Mouse (Mus musculus) lung, adult 2 months (tissue): ENCODE data around the gene Cntnap2. TPM values are rescaled to one million over a fixed set of nuclear protein-coding genes. Genes with fewer than 3 reads are reported as not detected.

Experiments
- DNase-seq: peaks from one replicate; pipeline ENCODE4 v3.0.0; 2022
- H3K4me1 ChIP-seq: fragments of 200-500 bp; 2 replicates; pipeline ENCODE4 v1.6.1; 2011; ENCODE audit warnings: low read length; ENCODE audit not compliant: control insufficient read depth, insufficient read depth
- H3K4me3 ChIP-seq: fragments of 200-500 bp; replicated peaks from 2 replicates; pipeline ENCODE3; 2011; ENCODE audit warnings: low read depth, mild to moderate bottlenecking, control low read depth, low read length; ENCODE audit errors: extremely low read depth
- CTCF ChIP-seq: fragments of 200-500 bp; IDR thresholded peaks from 2 replicates; pipeline ENCODE4 v1.5.1; 2011; ENCODE audit warnings: mild to moderate bottlenecking, low read length, control low read depth; ENCODE audit not compliant: insufficient read depth
- POLR2A ChIP-seq: fragments of 200-500 bp; IDR thresholded peaks from 2 replicates; pipeline ENCODE4 v1.6.1; 2011; ENCODE audit warnings: low read depth, mild to moderate bottlenecking, control low read depth, low read length, borderline replicate concordance; ENCODE audit errors: extremely low read depth
- WGBS: fragments of 180-500 bp; shearing (Covaris S2); methylation state at CpG from one replicate; pipeline ENCODE4 v1.1.7; 2018; 5-methylcytosine and 5-hydroxymethylcytosine counted together
- polyA plus RNA-seq: library from polyadenylated mRNA; depleted of rRNA; stranded (reverse); fragments of >200 nt; gene quantifications from 2 replicates; pipeline ENCODE4 v1.2.3, GENCODE M21; 2012

Gene Cntnap2
- polyA plus RNA-seq, 1 experiment: not detected

DNA sequence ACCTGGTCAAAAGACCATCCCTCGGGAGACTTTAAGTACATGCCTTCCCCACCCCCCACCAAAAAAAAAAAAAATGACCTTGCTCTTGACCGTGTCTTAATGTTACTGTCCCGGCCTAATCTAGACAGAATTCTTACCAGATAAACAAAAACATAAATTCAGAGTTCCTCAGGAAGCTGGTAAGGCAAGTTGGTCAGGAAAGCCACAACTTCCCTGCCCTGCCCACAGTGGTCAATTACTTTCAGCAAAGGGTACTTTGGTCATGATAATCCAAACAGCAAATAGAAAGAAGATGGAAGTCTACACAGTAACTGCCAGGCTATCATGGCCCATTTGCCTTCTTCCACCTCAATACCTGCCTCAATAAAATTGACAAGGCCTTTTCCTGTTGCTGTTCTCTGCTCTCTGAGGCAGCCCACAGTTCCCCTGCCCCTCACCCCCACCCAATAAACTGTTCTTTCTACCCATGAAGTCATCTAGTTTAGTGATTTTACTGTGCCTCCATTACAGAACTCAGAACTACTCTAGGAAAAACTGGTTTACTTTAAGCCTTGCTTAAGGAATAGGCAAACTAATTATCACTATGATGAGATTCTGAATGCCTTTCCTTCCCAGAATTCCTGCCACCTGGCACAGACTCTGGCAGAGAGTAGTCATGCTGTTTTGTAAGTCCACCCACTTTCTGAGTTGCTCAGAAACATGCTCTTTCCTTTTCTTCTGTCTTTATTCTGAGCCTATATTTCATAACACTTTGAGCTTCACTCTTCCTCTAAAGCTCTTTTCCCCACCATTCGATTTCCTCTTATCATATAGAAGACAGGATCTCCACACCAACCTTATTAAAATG lies 1743.3 kb downstream of the Cntnap2 start:
- no peaks in the 10 kb centered on the region for H3K4me1 ChIP-seq
- no peak overlapping the region for H3K4me3 ChIP-seq
- DNase-seq: no peak
- TF ChIP-seq CTCF: no peak
- no peak for TF ChIP-seq POLR2A
- WGBS: 45% methylated on average over 4 of the region's 4 CpGs

DNA sequence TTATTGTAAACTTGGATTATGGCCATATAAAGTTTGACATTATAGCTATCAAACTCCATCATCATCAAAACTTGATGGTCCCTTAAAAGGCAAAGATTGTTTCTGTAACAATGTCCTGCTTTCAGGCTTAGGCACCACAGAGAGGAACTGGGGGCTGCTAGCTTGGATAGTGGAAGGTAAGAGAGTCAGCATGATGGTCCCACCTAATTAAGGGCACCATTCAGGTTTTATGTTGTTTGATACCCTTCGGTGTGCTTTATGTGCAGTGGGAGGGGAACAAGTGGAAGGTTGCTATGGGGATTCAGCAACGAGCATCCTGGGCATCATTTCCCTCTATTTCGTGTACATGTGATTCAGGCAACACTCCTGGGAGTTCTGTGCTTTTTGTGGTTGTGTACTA lies 1797.5 kb downstream of the Cntnap2 start:
- Histone ChIP-seq H3K4me1 (no peaks in the 10 kb centered on the region), H3K4me3 (no peak overlapping the region)
- 64% methylated on average over 3 of the region's 3 CpGs for WGBS
- TF ChIP-seq POLR2A: no peak
- TF ChIP-seq CTCF: no peak
- no peak for DNase-seq

DNA sequence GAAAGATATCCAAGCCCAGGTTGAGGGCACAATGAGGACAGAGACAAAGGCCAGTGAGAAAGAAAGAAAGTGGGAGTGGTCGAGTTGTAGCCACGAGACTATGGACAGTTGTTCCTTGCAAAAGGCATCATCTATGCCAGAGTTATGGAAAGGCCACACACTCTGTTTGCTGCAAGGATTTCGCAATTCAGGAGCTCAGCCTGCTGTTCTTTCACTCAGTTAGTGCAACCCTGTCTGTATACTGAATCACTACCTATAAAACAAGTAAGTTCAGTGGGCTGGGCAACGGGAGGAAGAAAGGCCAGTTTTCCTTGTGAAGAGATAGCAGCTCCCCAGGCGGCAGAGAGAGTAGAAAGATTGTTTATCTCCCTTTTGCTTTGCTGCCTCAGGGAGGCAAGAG lies 1801.9 kb downstream of the Cntnap2 start:
- TF ChIP-seq POLR2A: no peak
- TF ChIP-seq CTCF: no peak
- no peak for DNase-seq
- no peaks in the 10 kb centered on the region for H3K4me1 ChIP-seq
- no peak overlapping the region for H3K4me3 ChIP-seq
- WGBS: 29% methylated on average over 5 of the region's 5 CpGs

DNA sequence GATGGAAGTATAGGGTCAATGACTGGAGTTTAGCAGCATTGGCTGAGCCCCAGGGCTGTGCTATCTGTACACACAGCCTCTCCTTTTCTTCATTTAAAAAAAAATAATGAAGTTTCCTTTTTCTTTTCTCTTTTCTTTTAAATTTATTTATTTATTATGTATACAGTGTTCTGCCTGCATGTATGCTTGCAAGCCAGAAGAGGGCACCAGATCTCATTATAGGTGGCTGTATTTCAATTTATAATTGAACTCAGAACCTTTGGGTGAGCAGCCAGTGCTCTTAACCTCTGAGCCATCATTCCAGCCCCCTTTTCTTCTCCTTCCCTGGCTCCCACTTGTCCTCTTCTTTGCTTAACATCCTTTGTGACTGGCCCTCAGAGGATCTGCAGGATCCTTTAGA lies 1807.2 kb downstream of the Cntnap2 start:
- TF ChIP-seq POLR2A (no peak), CTCF (no peak)
- H3K4me1 ChIP-seq: no peaks in the 10 kb centered on the region
- no peak overlapping the region for H3K4me3 ChIP-seq
- no peak for DNase-seq

DNA sequence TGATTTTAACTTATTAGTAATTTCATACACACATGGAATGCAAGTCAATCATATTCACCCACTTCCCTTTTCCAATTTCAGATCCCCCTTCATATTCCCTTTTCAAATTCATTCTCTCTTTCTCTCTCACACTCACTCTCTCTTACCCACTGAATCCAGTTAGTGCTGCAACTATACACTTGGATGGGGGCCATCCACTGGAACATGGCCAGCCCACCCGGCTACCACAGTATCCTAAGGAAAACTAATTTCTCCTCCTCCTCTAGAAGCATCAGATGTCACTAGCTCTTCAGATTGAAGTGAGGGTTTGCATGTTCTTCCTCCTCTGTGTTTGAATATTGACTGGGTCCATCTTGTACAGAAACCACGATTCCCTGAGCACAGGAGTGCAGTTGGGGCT lies 1827.1 kb downstream of the Cntnap2 start:
- no peak for DNase-seq
- TF ChIP-seq POLR2A (no peak), CTCF (no peak)
- 51% methylated on average over 2 of the region's 2 CpGs for WGBS

DNA sequence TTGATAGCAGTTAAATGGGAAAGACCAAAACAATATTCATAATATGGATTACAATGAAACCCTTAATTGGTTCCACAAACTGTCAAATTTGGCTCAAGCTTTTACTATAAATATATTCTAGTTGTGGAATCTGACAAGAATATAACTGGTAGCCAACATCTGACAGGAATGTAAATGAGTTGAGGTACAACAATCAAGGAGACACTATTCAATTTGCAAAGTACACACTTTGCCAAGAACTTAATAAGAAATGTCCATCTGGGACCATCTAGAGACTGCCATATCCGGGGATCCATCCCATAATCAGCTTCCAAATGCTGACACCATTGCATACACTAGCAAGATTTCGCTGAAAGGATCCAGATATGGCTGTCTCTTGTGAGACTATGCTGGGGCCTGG lies 1850.0 kb downstream of the Cntnap2 start:
- DNase-seq: no peak
- TF ChIP-seq CTCF: no peak
- TF ChIP-seq POLR2A: no peak
- no peaks in the 10 kb centered on the region for H3K4me1 ChIP-seq
- 56% methylated on average over 2 of the region's 2 CpGs for WGBS
- no peak overlapping the region for H3K4me3 ChIP-seq

More for the DNA sequence above, 1827.1 kb downstream of the Cntnap2 start:
- Histone ChIP-seq H3K4me1 (no peaks in the 10 kb centered on the region), H3K4me3 (no peak overlapping the region)

DNA sequence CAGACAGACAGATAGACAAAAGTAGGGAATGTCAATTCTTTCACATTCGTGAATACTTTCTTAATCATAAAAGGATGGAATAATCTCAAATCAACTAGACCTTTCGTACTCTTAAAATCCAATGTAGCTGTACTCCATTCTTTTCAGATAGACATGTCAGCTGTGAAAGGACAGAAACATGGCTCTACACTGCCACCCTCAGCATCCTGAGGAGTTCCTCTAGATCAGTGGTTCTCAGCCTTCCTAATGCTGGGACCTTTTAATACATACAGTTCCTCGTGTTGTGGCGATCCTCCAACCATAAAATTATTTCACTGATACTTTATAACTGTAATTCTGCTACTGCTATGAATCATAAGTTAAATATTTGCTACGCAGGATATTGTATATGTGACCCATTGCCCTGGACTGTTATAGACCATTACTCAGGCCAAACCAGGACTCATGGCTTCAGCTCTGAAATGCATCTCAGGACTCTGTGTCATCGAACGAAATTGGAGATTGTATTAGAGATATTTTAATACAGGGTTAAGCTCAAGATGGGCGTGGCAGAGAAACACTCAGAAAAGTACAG lies 1859.6 kb downstream of the Cntnap2 start:
- 67% methylated on average over 8 of the region's 8 CpGs for WGBS
- TF ChIP-seq CTCF: no peak
- H3K4me3 ChIP-seq: no peak overlapping the region
- no peak for DNase-seq
- no peaks in the 10 kb centered on the region for H3K4me1 ChIP-seq

DNA sequence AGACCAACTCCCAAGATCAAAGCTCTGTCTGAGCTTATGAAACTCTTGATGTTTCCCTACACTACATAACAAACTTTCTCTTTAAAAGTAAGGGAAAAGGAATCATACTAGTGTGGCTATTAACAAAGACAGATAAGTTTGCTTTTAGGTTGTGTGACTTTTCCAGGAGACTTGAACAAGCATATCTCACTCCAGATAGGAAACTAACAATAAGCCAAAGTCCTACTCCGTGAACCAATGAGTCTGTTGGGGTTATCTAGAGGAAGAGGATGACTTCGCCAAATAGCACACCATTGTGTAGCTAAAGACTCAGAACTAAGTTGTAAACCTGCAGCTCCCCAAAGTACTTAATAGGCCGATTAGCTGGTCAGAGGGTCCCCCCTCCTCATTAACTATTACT lies 1860.8 kb downstream of the Cntnap2 start:
- no peak for DNase-seq
- H3K4me3 ChIP-seq: no peak overlapping the region
- TF ChIP-seq POLR2A: no peak
- no peak for TF ChIP-seq CTCF
- H3K4me1 ChIP-seq: no peaks in the 10 kb centered on the region
- WGBS: 71% methylated on average over 3 of the region's 3 CpGs

DNA sequence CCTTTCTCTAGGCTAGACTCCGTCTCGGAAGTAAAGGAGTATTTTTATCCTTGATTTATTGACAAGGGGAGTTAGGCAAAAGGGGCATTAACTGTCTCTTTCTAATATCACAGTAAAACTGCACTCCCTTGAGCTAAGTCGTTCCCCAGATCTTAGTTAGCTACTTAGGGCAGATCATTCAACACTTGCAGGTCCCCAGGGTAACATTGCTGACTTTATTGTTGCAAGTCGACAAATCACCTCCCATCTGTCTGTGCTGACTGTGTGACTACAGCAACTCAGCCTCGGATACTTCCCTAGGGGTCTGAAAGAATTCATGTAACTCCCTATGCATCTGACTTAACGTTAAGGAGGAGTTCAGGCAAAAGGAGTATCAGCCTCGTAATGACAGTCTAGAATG lies 1865.6 kb downstream of the Cntnap2 start:
- Histone ChIP-seq H3K4me3 (no peak overlapping the region), H3K4me1 (no peaks in the 10 kb centered on the region)
- no peak for DNase-seq
- 47% methylated on average over 7 of the region's 7 CpGs for WGBS
- TF ChIP-seq POLR2A (no peak), CTCF (no peak)

DNA sequence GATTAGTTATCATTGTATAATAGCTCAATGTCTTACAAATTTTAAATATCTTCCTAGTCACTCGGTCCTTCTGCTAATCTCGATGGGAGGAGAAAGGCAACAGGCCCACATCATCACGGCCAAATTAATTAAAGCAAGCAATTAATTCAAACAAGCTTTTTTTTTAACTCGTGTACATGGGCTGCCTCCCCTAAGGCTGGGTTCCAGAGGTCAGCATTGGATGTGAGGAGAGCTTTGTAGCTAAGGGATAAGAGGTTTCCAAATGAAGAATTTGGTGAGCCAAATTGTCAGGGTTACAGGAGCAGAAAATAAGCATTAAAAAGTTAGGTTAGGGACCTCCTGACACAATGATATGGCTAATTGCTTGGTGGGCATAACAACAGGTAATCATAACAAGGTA lies 1886.5 kb downstream of the Cntnap2 start:
- H3K4me1 ChIP-seq: no peaks in the 10 kb centered on the region
- WGBS: 59% methylated on average over 4 of the region's 4 CpGs

More for the DNA sequence above, 1886.5 kb downstream of the Cntnap2 start:
- no peak for TF ChIP-seq CTCF
- TF ChIP-seq POLR2A: no peak
- no peak for DNase-seq
- H3K4me3 ChIP-seq: no peak overlapping the region
